Comparison of ENCODE assay signal across 23 mouse cellular contexts in the genomic region with DNA sequence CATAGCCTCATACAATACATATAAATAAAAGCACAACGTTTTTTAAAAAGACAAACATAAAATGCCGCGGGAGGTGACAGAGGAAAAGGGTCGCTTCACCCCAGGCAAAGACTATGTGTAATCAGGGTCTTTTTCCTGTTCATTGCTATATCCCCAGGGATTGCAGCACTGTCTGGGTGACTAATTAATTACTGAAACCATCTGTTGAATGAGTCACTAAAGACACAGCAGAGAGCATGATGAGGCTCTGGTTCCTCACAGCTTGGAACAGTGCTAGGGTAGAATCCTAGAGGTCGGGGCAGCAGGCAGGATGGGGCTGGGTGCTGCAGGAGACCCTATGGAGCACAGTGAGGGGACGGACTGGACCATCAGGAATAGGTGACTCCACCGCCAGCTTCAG. TPM values are rescaled to one million over a fixed set of nuclear protein-coding genes. Genes with fewer than 3 reads are reported as not detected.
"Had no signal": no experiment of that assay in that cellular context is flagged by ENCODE, and none has a peak within 500 bp of the region (broad histone marks: within the 10 kb centered on the region; RNA-seq: fewer than 3 reads in every experiment).

No protein-coding gene starts in this region.

- H3K4me3 ChIP-seq: layer of hippocampus, adult 2 months; limb, embryonic 12.5 days; liver, embryonic 13.5 days; lung, embryonic 15.5 days; megakaryocyte, embryonic 14.5 days; midbrain, embryonic 15.5 days; neural tube, embryonic 13.5 days; stomach, embryonic 15.5 days had no signal

- ATAC-seq: liver, postnatal 0 days; midbrain, embryonic 15.5 days had no signal

- H3K36me3 ChIP-seq: limb, embryonic 12.5 days; liver, embryonic 13.5 days; lung, embryonic 15.5 days; midbrain, embryonic 15.5 days; neural tube, embryonic 13.5 days; stomach, embryonic 15.5 days had no signal

- H3K4me2 ChIP-seq: limb, embryonic 12.5 days; liver, embryonic 13.5 days; lung, embryonic 15.5 days; midbrain, embryonic 11.5 days; midbrain, embryonic 15.5 days; neural tube, embryonic 13.5 days; stomach, embryonic 15.5 days had no signal

- H3K4me1 ChIP-seq: limb, embryonic 12.5 days; lung, embryonic 15.5 days; midbrain, embryonic 15.5 days; stomach, embryonic 15.5 days had no signal

- H3K9ac ChIP-seq: limb, embryonic 12.5 days; liver, embryonic 13.5 days; liver, postnatal 0 days; lung, embryonic 15.5 days; midbrain, embryonic 15.5 days; neural tube, embryonic 13.5 days; stomach, embryonic 15.5 days had no signal

- H3K9me3 ChIP-seq: limb, embryonic 12.5 days; liver, embryonic 13.5 days; lung, embryonic 15.5 days; megakaryocyte, embryonic 14.5 days; midbrain, embryonic 15.5 days; neural tube, embryonic 13.5 days; stomach, embryonic 15.5 days had no signal

- H3K27me3 ChIP-seq: limb, embryonic 12.5 days; liver, embryonic 13.5 days; lung, embryonic 15.5 days; midbrain, embryonic 15.5 days; stomach, embryonic 15.5 days had no signal

- DNase-seq: kidney, adult 8-10 months; liver; liver, embryonic 13.5 days; liver, postnatal 0 days; lung, postnatal 14 days; right cerebral cortex, postnatal 14 days; thymus, adult 2 months; thymus, postnatal 25 days had no signal

- H3K27ac ChIP-seq: limb, embryonic 12.5 days; liver, embryonic 13.5 days; lung, embryonic 15.5 days; macrophage; midbrain, embryonic 15.5 days; neural tube, embryonic 13.5 days; stomach, embryonic 15.5 days had no signal

RNA-seq across cellular contexts. Expression of a gene that starts 9.3 kb away (rescaled TPM):
- total RNA-seq: layer of hippocampus, adult 2 months; layer of hippocampus, postnatal 10 days; left cerebral cortex, postnatal 36 days; monocyte, adult 5-6 weeks had no signal
- polyA plus RNA-seq: limb, embryonic 12.5 days; liver, embryonic 13.5 days; liver, postnatal 0 days; lung, embryonic 15.5 days; macrophage; midbrain, embryonic 11.5 days; midbrain, embryonic 15.5 days; neural tube, embryonic 13.5 days; spleen, adult 2 months; stomach, embryonic 15.5 days; testis, adult 2 months; urinary bladder, adult 2 months had no signal
